Mouse (Mus musculus) small intestine, adult 2 months (tissue): Measurements from ENCODE around the gene 4931428F04Rik. TPM values are rescaled to one million over a fixed set of nuclear protein-coding genes. Genes with fewer than 3 reads are reported as not detected.

Experiments used
- H3K27ac ChIP-seq: fragments of 200-500 bp; 2 replicates; pipeline ENCODE4 v1.5.1; 2012; ENCODE audit warnings: low read depth, low read length, control low read depth, inconsistent platforms; ENCODE audit not compliant: insufficient read depth
- H3K27me3 ChIP-seq: fragments of 200-500 bp; 2 replicates; pipeline ENCODE4 v1.6.1; 2012; ENCODE audit warnings: mild to moderate bottlenecking, moderate library complexity, low read length, inconsistent platforms; ENCODE audit not compliant: control insufficient read depth, insufficient read depth
- H3K36me3 ChIP-seq: fragments of 200-500 bp; 2 replicates; pipeline ENCODE4 v1.6.1; 2012; ENCODE audit warnings: mild to moderate bottlenecking, low read length, control low read depth, inconsistent platforms; ENCODE audit not compliant: control insufficient read depth, insufficient read depth
- H3K4me1 ChIP-seq: fragments of 200-500 bp; 2 replicates; pipeline ENCODE4 v1.6.1; 2012; ENCODE audit warnings: low read length, inconsistent platforms, mixed read lengths; ENCODE audit not compliant: control insufficient read depth, insufficient read depth, insufficient read length
- H3K4me3 ChIP-seq: fragments of 200-500 bp; 2 replicates; pipeline ENCODE4 v1.5.1; 2012; ENCODE audit warnings: low read depth, mild to moderate bottlenecking, control low read depth, inconsistent platforms, low read length, moderate library complexity
- CTCF ChIP-seq: fragments of 200-500 bp; IDR thresholded peaks from 2 replicates; pipeline ENCODE4 v1.5.1; 2012; ENCODE audit warnings: low read depth, mild to moderate bottlenecking, control low read depth, inconsistent platforms, low read length, moderate library complexity, mixed read lengths; ENCODE audit not compliant: insufficient replicate concordance, insufficient read length; ENCODE audit errors: extremely low read depth
- POLR2A ChIP-seq: fragments of 200-500 bp; IDR thresholded peaks from 2 replicates; pipeline ENCODE4 v1.6.1; 2012; ENCODE audit warnings: low read depth, mild to moderate bottlenecking, control low read depth, inconsistent platforms, low read length, moderate library complexity
- WGBS: fragments of 180-500 bp; shearing (Covaris S2); methylation state at CpG from one replicate; pipeline ENCODE4 v1.1.7; 2018; 5-methylcytosine and 5-hydroxymethylcytosine counted together
- polyA plus RNA-seq: library from polyadenylated mRNA; depleted of rRNA; stranded (reverse); fragments of >200 nt; gene quantifications from 2 replicates; pipeline ENCODE4 v1.2.3, GENCODE M21; 2012

Gene 4931428F04Rik
- polyA plus RNA-seq, 1 experiment: 2.6 TPM

DNA sequence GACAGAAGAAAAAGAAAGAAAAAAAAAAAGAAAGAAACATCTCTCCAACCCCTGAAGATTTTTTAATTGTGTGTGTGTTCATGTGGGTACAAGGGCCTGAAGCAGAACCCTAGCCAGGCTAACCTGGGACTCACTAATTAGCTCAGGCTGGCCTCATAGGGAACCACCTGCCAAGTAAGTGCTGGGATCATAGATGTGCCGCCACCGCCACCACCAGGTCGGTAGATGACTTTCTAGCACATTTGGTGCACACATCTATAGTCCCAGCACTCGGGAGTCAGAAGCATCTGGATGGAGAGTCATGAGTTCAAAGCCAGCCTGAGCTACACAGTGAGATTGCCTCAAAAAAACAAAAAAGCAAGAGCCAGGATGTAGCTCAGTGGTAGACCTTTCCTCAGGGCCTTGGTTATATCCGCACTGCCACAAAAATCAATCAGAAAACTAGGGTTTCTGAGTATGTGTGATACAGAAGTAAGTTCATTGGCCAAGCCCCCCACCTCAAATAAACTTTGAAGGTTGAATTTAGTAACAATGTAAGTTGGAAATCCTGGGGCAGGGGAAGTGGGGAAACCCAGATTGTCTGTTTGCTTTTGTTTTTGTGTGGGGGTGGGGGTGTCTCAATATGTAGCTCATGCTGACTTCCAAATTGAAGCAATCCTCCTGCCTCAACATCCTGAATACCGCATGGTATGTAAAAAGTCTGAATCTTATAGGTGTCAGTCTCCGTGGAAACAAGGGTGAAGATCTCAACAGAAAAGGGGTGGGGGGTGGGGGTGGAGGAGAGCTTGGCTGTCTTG lies 32.1 kb downstream of the 4931428F04Rik start:
- no peak for TF ChIP-seq CTCF
- no peak for TF ChIP-seq POLR2A
- Histone ChIP-seq H3K36me3 (peaks cover 13% of the 10 kb centered on the region), H3K27ac (no peak overlapping the region), H3K4me1 (peaks cover 38% of the 10 kb centered on the region), H3K27me3 (no peaks in the 10 kb centered on the region), H3K4me3 (no peak overlapping the region)
- 87% methylated on average over 7 of the region's 7 CpGs for WGBS

DNA sequence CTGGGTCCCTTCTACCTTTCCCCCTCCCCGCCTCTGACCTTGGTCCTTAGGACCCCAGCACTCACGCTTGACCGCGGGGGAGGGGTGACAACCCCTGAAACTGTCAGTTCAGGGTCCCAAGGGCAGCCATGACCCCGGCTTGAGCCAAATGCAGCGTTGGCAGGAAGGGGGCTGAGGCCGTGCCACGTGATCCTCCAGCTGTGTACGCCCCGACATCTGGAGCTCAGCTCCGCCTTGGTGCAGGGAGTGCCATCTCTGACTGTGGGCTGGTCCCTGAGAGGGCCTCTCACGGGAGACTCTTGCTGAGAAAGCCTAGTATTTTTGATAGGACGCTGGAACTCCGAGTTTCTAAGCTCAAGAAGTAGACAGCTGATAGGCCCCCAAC lies 34.7 kb downstream of the 4931428F04Rik start, which contains the start of gene B3gnt9:
B3gnt9 (minus strand) TSS at position 188 of the 385 bp plus-strand sequence.
- WGBS: 2% methylated on average over 14 of the region's 14 CpGs
- Histone ChIP-seq H3K27ac (peak within 1 kb of the TSS; percentile 40; the same call in 1 of the 2 replicates), H3K27me3 (no peaks in the 10 kb centered on the region), H3K4me3 (peak within 1 kb of the TSS; percentile 75), H3K36me3 (peaks cover 30% of the 10 kb centered on the region), H3K4me1 (peaks cover 21% of the 10 kb centered on the region)
- no peak for TF ChIP-seq POLR2A
- TF ChIP-seq CTCF: no peak

DNA sequence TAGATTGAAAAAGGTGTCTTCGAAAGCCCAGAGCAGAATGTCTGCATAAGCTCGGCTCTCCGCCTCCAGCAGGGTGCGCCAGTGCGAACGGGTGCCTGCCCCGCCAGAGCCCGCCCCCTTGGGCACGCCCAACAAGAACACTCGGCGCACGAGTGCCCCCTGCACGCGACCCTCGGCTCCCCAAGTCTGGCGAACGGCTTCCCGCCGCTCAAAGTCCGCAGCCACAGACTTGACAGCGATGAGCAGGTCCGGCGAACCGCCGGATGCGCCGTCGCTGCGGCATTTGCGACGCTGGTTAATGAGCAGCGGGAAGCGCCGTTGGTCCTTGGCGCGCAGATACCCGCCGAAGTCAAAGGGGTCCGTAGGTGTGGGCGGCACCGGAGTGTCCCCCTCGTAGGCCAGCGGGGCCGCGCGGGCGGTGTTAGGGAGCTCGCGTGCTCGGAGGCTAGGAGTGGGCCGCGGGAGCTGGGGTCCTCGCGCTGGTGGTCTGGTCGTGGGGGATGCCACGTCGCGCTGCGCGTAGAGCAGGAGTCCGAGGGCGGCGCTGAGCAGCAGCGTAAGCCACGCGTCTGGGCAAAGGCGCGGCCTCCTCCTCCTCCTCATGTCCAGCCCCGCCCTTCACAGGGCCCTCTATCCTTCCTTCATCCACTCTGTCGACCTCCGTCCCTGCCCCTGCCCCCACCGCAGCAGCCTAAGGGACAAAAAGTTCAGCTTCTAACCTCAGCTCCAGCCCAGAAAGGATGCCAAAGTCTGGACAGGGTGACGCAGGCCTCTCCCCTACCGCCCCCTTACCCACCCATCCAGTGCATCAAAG lies 35.3 kb downstream of the 4931428F04Rik start:
- peaks cover 31% of the 10 kb centered on the region for H3K36me3 ChIP-seq
- peak overlapping the region; percentile 40; the same call in 1 of the 2 replicates for H3K27ac ChIP-seq
- H3K27me3 ChIP-seq: no peaks in the 10 kb centered on the region
- peaks cover 15% of the 10 kb centered on the region for H3K4me1 ChIP-seq
- peak overlapping the region; percentile 75 for H3K4me3 ChIP-seq
- under 1% methylated on average over 74 of the region's 74 CpGs for WGBS
- TF ChIP-seq CTCF: peak; percentile 84
- no peak for TF ChIP-seq POLR2A

DNA sequence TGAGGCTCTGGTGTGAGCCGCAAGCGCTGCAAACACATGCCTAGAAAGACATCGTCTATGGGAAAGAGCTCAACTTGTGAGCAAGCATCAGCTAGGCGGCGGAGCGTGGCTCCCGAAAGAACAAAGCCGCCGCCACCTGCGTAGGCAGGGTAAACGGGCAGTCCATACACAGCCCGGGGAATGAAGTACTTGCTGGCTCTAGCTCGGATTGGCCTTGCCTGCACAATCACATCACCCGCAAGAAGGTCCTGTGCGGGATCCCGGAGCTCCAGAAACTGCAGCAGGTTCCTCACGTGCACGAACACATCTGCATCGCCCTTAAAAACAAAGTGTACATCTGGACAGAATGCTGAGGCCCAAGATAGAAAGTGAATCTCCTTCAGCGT lies 35.9 kb downstream of the 4931428F04Rik start:
- TF ChIP-seq POLR2A (no peak), CTCF (no peak)
- Histone ChIP-seq H3K27me3 (no peaks in the 10 kb centered on the region), H3K4me1 (peaks cover 11% of the 10 kb centered on the region), H3K4me3 (peak overlapping the region; percentile 1; the same call in 1 of the 2 replicates), H3K27ac (no peak overlapping the region), H3K36me3 (peaks cover 30% of the 10 kb centered on the region)
- 51% methylated on average over 20 of the region's 20 CpGs for WGBS

DNA sequence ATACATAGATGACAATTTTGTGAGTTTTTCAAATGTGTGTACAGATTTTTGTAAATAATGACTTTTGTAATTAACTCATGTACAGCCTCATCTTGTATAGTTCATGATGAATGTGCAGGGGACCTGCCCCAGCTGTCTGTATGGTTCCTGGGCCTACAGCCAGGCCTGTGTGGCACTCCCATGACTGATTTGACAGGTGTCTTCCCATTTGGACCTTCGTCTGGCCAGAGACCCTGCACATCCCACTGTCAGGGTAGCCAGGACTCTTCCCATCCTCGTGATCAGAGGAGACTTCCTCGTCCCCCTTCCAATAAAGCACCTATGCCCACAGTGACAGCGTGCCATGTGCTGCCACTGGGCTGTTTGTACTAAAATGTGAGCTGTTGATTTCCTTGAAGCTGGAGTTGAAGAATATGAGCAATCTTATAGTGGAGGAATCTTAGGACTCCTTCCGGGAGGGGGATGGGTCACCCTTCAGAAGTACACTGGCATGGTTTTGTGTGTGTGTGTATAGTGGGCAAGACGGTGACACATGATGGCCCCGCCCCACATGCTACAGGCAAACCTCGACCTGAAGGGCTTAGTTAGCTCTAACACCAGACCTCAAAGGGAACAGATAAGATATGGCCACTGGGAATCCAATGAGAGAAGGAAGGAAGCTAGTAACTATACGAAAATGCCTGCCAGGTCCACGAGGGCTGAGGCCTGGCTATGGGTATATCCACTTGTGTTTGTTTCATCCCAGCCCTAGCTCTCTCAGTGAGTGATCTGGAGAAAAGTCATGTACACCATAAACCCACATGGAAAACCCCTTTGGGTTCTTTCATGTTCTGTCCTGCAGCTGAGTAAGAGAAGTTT lies 36.8 kb downstream of the 4931428F04Rik start:
- Histone ChIP-seq H3K27ac (no peak overlapping the region), H3K4me1 (peaks cover 11% of the 10 kb centered on the region), H3K36me3 (peaks cover 32% of the 10 kb centered on the region), H3K27me3 (no peaks in the 10 kb centered on the region), H3K4me3 (no peak overlapping the region)
- 72% methylated on average over 10 of the region's 10 CpGs for WGBS
- no peak for TF ChIP-seq POLR2A
- no peak for TF ChIP-seq CTCF

DNA sequence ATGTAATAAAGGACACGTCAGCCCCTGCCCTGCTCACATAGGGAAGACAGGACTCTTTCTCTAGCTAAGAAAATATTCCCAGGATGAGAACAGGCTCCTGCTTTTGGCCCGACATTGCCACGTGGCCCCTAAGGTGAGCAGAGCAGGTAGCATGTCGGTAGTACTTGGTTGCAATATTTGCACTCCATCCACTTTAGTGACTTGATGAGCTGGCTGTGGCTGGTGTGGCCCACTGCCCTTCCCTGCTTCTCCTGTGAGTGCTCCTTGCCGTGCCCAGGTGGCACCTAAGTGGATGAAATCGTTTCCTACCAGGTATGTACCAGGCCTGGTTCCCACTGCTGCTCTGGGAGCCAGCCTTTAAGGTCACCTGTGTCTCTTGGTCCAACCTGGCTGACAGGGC lies 37.7 kb downstream of the 4931428F04Rik start:
- H3K4me1 ChIP-seq: peaks cover 11% of the 10 kb centered on the region
- no peaks in the 10 kb centered on the region for H3K27me3 ChIP-seq
- H3K4me3 ChIP-seq: no peak overlapping the region
- peaks cover 39% of the 10 kb centered on the region for H3K36me3 ChIP-seq
- no peak overlapping the region for H3K27ac ChIP-seq
- WGBS: 92% methylated on average over 6 of the region's 6 CpGs
- no peak for TF ChIP-seq POLR2A
- TF ChIP-seq CTCF: no peak

DNA sequence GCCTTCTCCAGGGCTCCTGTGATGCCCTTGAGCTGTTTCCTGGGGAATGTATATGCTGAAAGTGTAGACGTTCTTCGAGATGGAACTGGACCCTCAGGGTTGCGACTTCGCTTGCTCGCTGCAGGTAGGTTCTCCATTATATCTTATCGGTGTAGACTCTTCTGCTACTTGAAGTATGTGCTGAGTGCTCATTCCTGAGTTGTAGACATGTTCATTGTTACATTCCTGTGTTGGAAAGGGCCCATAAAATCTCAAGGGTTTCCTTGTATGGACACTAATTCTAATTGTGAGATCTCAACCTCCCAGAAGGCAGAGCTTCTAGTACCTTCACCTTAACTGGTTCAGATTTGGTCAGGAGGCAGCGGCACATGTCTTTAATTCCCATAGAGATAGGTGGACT lies 48.6 kb downstream of the 4931428F04Rik start:
- Histone ChIP-seq H3K36me3 (peaks cover 43% of the 10 kb centered on the region), H3K4me3 (no peak overlapping the region), H3K27me3 (no peaks in the 10 kb centered on the region), H3K27ac (no peak overlapping the region), H3K4me1 (no peaks in the 10 kb centered on the region)
- WGBS: 95% methylated on average over 7 of the region's 7 CpGs
- TF ChIP-seq CTCF (no peak), POLR2A (no peak)
